Mouse (Mus musculus) macrophage (primary cell): ENCODE measurements around the gene Pde6b. TPM values are rescaled to one million over a fixed set of nuclear protein-coding genes. Genes with fewer than 3 reads are reported as not detected.

Experiments used
- H3K27ac ChIP-seq: fragments of 350-480 bp; formaldehyde crosslinking; 2 replicates; pipeline ENCODE4 v1.9.0; 2021
- H3K36me3 ChIP-seq: fragments of 350-480 bp; formaldehyde crosslinking; 2 replicates; pipeline ENCODE4 v1.9.0; 2021; ENCODE audit errors: inconsistent target
- H3K4me3 ChIP-seq: fragments of 350-480 bp; formaldehyde crosslinking; 2 replicates; pipeline ENCODE4 v1.9.0; 2021; ENCODE audit errors: inconsistent target
- H3K79me2 ChIP-seq: fragments of 350-480 bp; formaldehyde crosslinking; 2 replicates; pipeline ENCODE4 v1.9.0; 2021; ENCODE audit errors: inconsistent target
- WGBS: methylation state at CpG from one replicate; pipeline ENCODE4 v1.1.7; 2026; ENCODE audit warnings: inconsistent platforms; ENCODE audit not compliant: missing documents; 5-methylcytosine and 5-hydroxymethylcytosine counted together
- polyA plus RNA-seq: library from polyadenylated mRNA; stranded (reverse); fragments of 250-400 nt; gene quantifications from 3 replicates; pipeline ENCODE4 v1.2.4, GENCODE M21; 2018; ENCODE audit warnings: inconsistent platforms
- total RNA-seq, 78 experiments: library from RNA; depleted of rRNA; stranded (reverse); fragments of 250-400 nt; gene quantifications; 1 replicate in 9 of 78; 2 replicates in 24 of 78; 3 replicates in 43 of 78; 4 replicates in 2 of 78; pipeline ENCODE4 v1.2.4; 2018; ENCODE audit warnings: inconsistent platforms in 56 of 78

The Pde6b gene
- total RNA-seq (2018; cell fraction: chromatin; rRNA removed): 10 to 100 TPM in 13 of 26 experiments, 1 to 10 TPM in 13; 1.0 to 46.1 (median 8.1) TPM
- 1 to 10 TPM in 8 of 26 experiments, under 1 TPM in 18; 0.09 to 3.1 (median 0.42) TPM for total RNA-seq (2018; cell fraction: cytosol; rRNA removed)
- 10 to 100 TPM in 8 of 26 experiments, 1 to 10 TPM in 16, under 1 TPM in 2; 0.54 to 24.0 (median 4.0) TPM for total RNA-seq (2018; cell fraction: nucleus; rRNA removed)
- 0.07 to 1.1 TPM in 2 of 3 replicates, not detected in the other for polyA plus RNA-seq

DNA sequence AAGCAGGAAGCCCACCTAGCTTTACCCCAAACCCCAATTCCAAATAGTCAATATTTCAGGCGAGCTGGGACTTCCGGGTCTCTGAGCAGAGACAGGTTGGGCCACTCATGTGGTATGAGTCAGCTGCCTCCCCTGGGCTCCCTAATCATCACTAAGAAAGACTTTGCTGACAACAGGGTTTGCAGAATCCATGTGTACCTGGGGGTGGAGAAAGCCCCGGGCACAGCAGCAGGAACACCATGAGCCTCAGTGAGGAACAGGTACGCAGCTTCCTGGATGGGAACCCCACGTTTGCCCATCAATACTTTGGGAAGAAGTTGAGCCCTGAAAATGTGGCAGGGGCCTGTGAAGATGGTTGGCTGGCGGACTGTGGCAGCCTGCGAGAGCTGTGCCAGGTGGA, at the start of gene Pde6b:
TSS of gene Pde6b (plus strand) at position 191 of the 400 bp plus-strand sequence.
- H3K4me3 ChIP-seq: no peak within 1 kb of the TSS

DNA sequence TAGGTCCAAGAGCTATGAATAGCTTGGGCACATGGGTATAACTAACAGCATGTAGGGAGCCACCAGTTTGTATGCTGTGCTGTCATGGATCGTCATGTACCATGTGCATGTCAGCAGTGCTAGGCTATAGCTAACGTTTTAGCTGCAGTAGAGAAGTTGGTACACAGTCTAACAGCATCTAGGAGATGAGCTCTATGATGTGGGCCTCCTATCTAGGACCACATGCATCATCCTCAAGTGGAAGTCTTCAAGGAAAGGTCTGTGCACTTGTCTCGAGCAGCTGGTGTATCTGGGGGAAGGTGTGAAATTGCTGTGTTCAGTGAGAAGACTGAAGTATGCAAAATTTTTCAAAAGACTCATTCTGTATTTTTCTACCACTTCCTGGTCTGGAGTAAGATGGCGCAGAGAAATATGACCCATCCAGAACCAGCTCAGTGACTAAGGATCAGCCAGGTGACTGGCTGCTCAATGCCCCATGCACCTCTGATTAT, 44.5 kb upstream of the Pde6b start:
- Histone ChIP-seq H3K27ac (no peak overlapping the region), H3K79me2 (no peaks in the 10 kb centered on the region), H3K36me3 (peaks cover 31% of the 10 kb centered on the region; the same call in 1 of the 2 replicates), H3K4me3 (no peak overlapping the region)
- 93% methylated on average over 4 of the region's 4 CpGs for whole genome bisulfite sequencing

More for the DNA sequence above, at the start of gene Pde6b:
- 91% methylated on average over 7 of the region's 7 CpGs for WGBS
- no peaks in the 10 kb centered on the region for H3K36me3 ChIP-seq
- no peak within 1 kb of the TSS for H3K27ac ChIP-seq
- H3K79me2 ChIP-seq: no peaks in the 10 kb centered on the region

DNA sequence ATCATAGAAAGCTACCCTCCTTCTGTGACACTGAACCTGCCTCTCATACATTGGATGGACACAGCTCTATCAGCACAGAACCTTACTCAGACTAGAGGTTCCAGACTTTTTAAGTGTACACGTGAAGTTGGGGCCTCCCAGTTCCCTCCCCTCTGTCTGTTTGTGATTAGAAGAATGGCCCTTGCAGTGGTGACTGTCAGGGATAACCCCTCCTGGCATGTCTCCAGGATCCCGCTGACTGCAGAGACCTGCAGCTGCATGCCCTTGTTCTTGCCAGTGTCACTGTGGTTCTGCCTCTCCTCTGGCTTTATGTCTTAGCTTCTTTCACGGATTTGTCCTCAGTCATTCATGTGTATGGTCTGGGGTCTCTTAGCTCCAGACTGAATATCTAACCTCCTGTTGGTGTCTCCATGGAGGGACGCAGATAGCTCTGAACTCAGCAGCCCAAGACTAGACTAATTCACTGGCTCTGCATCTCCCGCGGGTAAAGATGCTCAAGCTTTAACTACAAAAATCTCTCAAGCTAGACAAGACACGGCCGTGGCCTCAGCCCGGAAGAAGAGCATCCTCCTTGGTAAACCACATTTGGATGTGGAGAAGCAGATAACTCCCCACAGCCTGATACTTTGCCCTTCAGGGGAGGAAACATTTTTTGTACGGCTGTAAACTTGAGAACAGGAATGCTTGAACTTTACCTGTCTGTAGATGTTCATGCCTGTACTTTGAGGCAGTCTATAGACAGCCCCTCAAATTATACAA, 42.7 kb upstream of the Pde6b start:
- H3K79me2 ChIP-seq: no peaks in the 10 kb centered on the region
- H3K27ac ChIP-seq: no peak overlapping the region
- H3K36me3 ChIP-seq: peaks cover 25% of the 10 kb centered on the region; the same call in 1 of the 2 replicates
- H3K4me3 ChIP-seq: no peak overlapping the region
- 74% methylated on average over 10 of the region's 10 CpGs for WGBS

DNA sequence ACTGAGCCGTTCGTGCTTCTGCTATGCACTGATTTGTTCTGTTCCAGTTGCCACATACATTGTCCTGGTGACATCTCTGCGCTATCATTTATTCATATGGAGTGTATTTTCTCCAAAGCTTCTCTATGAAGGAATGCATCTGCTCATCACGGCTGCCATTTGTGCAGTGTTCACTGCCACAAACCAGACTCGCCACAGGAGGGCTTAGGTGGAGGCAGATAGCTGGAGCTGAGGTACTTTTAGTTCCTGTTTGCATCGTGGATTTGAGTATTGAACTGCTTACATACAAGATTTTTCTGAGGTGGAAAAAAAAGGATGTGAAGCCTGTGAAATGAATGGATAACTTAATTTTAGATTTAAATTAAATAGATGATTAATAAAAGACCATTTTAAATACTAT, 40.3 kb upstream of the Pde6b start:
- H3K79me2 ChIP-seq: no peaks in the 10 kb centered on the region
- 76% methylated on average over 6 of the region's 6 CpGs for WGBS
- H3K4me3 ChIP-seq: no peak overlapping the region
- no peak overlapping the region for H3K27ac ChIP-seq
- peaks cover 25% of the 10 kb centered on the region; the same call in 1 of the 2 replicates for H3K36me3 ChIP-seq

DNA sequence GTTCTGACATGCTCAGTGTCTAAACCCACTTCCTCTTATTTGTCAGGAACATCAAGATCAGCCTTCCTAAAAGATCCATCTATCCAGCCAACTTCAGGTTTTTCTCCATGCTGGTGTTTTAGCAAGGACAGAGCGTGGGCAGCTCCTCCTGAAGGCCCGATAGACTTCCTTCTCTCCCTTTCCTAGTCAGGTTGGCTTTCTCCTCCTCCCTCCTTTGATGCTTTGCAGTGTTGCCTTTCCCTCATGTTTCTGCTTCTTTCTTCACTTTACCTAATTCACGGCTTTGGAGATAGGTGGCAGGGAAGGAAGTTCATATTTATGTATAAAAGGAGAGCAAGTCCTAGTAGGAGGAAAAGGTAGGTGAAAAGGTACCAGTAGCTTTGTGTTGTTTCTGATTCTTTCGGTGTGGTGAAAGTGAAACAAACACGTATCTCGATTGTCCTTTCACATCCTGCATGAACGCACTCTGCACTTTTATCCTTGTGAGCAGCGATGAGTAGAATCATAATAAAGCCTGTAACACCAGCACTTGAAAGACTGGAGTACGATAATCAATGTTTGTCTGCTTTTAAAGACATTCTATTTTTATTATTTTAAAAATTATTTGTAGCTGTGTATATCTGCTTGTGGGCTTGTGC, 38.6 kb upstream of the Pde6b start:
- no peak overlapping the region for H3K27ac ChIP-seq
- peaks cover 10% of the 10 kb centered on the region; the same call in 1 of the 2 replicates for H3K36me3 ChIP-seq
- 85% methylated on average over 8 of the region's 9 CpGs for WGBS

DNA sequence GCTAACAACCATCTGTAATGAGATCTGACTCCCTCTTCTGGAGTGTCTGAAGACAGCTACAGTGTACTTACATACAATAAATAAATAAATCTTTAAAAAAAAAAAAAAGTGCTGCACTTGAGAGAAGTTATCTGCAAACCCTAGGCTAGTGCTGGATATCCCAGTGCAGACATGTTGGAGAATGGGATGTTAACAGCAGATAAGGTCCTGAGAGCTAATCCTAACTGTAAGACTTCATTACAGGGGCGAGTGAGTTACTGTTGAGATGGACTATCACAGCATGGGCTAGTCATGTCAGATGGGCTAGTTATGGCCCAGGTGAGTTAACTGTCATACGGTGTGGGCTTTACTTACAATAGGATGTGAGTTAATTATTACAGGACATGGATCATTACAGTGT, 34.1 kb upstream of the Pde6b start:
- no peaks in the 10 kb centered on the region for H3K36me3 ChIP-seq
- H3K27ac ChIP-seq: no peak overlapping the region
- WGBS: 92% methylated on average over 2 of the region's 2 CpGs
- no peak overlapping the region for H3K4me3 ChIP-seq
- no peaks in the 10 kb centered on the region for H3K79me2 ChIP-seq

More for the DNA sequence above, 38.6 kb upstream of the Pde6b start:
- Histone ChIP-seq H3K79me2 (no peaks in the 10 kb centered on the region), H3K4me3 (no peak overlapping the region)

DNA sequence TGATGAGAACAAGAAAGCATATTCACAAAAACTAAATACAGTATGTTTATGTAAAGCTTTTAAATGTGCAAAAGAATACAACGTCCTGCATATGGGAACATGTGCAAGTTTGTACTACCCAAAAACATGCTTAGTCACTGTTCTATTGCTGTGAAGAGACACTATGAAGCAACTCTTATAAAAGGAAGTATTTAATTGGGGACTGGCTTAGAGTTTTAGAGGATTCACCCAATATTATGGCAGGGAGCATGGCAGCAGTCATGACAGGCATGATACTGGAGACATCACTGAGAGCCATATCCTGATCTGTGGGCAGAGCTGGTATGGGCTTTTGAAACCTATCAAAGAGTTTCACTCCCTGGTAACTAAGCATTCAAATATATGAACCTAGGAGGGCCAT, 30.3 kb upstream of the Pde6b start:
- 13% methylated on average over 1 of the region's 1 CpGs for WGBS
- no peaks in the 10 kb centered on the region for H3K79me2 ChIP-seq
- H3K27ac ChIP-seq: no peak overlapping the region
- H3K4me3 ChIP-seq: no peak overlapping the region
- H3K36me3 ChIP-seq: no peaks in the 10 kb centered on the region

DNA sequence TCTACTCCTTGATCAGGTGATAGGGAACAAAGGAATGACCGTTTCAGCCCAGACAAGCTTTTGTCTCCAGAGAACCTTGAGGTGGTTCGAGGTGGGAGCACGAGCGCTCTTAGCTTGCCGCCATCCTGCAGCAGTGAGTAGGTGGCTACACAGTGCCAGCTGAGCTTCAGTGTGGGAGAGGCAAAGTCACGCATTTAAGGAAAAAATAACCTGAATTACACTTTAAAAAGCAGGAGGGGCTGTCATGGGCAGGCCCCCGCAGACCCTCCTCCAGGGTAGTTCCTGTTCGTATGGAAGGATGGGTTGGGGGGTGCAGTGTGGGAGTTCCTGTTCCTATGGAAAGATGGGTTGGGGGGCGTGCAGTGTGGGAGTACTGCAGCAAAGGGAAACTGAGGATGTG, 28.7 kb upstream of the Pde6b start:
- WGBS: 97% methylated on average over 9 of the region's 9 CpGs
- Histone ChIP-seq H3K36me3 (no peaks in the 10 kb centered on the region), H3K27ac (no peak overlapping the region), H3K79me2 (no peaks in the 10 kb centered on the region), H3K4me3 (no peak overlapping the region)

DNA sequence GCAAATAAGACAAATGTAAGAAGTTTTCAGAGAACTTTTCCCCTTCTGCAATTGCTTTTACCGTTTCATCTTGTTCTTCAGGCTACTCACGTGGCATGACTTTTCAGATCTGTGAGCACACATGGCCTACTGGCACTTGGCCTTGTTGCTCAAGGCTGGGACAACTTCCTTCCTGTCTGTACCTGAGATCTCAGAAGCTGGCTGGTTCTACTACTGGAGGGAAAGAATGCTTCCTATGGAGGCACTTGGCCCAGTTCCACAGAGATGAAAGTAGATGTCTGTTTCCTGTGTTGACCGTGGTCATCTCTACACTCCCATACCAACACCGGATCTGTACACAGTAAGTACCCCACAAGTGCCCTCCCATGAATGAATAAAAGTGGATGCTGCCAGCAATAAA, 28.0 kb upstream of the Pde6b start:
- H3K79me2 ChIP-seq: no peaks in the 10 kb centered on the region
- H3K36me3 ChIP-seq: no peaks in the 10 kb centered on the region
- H3K4me3 ChIP-seq: no peak overlapping the region
- 28% methylated on average over 4 of the region's 4 CpGs for WGBS
- H3K27ac ChIP-seq: no peak overlapping the region

DNA sequence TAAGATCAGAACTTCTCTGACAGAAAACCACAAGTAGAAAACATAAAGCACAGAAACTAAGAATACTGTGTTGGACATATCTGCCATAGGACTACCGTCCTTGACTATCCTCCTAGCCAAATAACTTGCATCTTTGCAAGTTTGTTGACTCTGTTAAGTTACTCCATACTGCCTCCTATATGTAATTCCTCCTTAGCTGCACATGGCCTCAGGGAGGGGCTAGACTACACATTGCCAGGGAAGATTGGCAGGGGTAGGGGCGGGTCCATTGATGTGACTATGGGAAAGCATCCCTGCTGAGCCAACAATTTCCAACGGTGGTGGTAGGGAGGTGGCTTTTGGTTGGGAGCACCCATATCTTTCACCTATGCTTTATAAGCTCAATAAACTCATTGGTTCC, 25.9 kb upstream of the Pde6b start:
- WGBS: 60% methylated on average over 3 of the region's 3 CpGs
- no peaks in the 10 kb centered on the region for H3K79me2 ChIP-seq
- H3K27ac ChIP-seq: no peak overlapping the region
- H3K4me3 ChIP-seq: no peak overlapping the region
- H3K36me3 ChIP-seq: no peaks in the 10 kb centered on the region

DNA sequence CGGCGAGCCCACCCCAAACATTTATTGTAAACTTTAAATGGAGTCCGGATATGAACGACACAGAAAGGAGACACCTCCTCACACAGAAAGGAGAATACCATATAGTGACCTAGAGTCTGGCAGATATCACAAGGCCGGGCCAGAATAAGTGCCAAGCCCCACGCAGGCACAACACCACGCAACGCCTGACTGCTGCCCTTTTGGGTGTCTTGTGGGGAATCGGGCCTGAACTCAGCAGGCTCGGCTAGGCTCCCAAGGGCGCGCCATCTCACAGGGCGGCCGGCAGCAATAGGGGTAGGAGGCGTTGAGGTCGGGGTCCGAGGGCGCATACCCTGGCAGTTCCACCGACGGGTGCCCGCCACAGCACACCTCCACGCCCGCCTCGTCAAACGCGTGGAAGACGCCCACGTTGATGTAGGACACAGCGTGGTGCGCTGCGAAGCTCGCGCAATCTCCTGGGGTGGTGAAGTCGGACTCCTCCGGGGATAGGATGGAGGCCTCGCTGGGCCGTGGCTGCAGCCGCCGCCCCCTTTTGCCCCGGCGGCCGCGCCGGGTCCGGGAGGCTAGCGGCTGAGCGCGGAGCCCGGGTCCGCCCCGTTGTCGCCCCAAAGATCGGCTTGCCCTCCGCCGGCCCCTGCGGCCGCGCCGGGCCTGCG, 21.7 kb upstream of the Pde6b start:
- Histone ChIP-seq H3K27ac (no peak overlapping the region), H3K79me2 (no peaks in the 10 kb centered on the region), H3K36me3 (no peaks in the 10 kb centered on the region), H3K4me3 (peak overlapping the region; percentile 18; the same call in 1 of the 2 replicates)
- WGBS: 12% methylated on average over 60 of the region's 60 CpGs

DNA sequence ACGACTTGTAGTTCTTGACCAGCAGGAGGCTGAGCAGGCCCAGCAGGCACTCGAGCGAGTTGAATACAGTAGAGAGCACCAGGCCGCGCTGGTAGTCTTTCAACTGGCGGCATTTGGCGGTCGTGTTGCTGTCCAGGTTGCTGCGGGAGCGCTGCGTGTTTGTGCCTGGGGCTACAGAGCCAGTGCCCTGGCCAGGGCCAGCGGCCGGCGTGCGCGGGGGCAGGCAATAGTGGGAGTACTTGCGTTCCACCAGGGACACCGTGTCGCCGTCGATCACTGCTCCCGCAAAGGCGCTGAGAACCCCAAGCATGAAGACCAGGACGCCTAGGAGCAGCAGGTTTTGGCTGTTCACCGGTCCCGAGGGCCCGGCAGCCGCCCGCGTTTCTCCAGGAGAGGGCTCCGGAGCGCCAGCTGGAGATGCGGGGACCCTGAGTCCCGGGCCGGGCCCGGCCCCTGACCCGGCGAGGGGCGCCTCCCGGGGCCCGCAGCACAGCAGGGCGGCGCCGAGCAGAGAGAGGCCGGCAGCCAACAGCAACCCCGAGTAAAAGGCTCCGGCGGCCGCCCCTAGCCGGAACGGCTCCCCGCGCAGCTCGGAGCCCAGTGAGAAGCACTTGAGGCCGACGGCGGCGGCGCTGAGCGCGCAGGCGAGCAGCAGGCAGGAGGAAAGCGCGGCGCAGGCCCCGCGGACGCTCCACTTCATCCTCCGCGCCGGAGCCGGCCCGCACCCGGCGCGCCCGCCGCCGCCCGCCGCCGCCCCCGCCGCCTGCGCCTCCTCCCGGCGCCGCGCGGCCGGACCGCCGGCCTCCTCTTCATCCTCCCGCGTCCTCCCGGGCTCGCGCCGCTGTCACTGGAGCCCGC, 21.0 kb upstream of the Pde6b start:
- no peaks in the 10 kb centered on the region for H3K79me2 ChIP-seq
- H3K4me3 ChIP-seq: peak overlapping the region; percentile 18; the same call in 1 of the 2 replicates
- no peak overlapping the region for H3K27ac ChIP-seq
- H3K36me3 ChIP-seq: no peaks in the 10 kb centered on the region
- 1% methylated on average over 61 of the region's 100 CpGs for WGBS

DNA sequence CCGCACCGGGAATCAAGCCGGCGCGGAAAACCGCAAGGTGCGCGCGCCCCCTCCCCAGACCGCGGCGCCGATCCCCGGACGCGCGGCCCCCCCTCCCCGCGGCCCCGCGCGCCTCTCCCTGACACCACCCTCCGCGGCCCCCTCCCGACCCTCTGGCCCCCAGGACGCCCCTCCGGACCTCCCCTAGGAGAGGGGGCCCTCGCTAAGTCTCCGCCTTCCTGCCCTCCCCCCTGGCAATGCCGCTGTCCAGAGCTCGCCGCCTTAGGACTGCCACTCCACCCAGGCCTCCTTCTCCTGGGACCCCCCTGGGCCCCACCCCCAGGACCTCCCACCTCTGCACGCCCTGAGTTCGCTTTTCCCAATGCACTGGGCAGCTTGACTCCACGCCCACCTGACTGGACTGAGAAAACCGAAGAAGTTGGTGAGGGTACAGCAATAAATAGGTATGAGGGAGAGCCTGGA, 20.3 kb upstream of the Pde6b start, which contains the start of gene Gm42517:
TSS of gene Gm42517 (minus strand) at position 52 of the 462 bp plus-strand sequence.
- Histone ChIP-seq H3K27ac (0 out of 2 replicates have a peak within 1 kb of the TSS, but pooled peaks have one; percentile 31), H3K36me3 (no peaks in the 10 kb centered on the region), H3K79me2 (no peaks in the 10 kb centered on the region), H3K4me3 (peak within 1 kb of the TSS; percentile 54)
- WGBS: 3% methylated on average over 17 of the region's 36 CpGs
